Mouse (Mus musculus): ENCODE data around the gene Ica1l. TPM values are rescaled to one million over a fixed set of nuclear protein-coding genes. Genes with fewer than 3 reads are reported as not detected.

Gene Ica1l
- polyA plus RNA-seq, 1 experiment from 2014 or later: 2.2 TPM

GRCm38 (mm10) chr1:59959941-59960340 is 83.0 kb downstream of the Ica1l start:
- no peak overlapping the region for H3K27ac ChIP-seq (replicated peaks; ENCODE audit: low read depth, low read length)
- no peak overlapping the region for H3K4me2 ChIP-seq (ENCODE audit: low read depth, low read length)
- H3K4me3 ChIP-seq (ENCODE audit: low read depth, low read length): no peak overlapping the region
- H3K9ac ChIP-seq (replicated peaks; ENCODE audit: low read length): no peak overlapping the region
- no peaks in the 10 kb centered on the region for H3K4me1 ChIP-seq (ENCODE audit: control insufficient read depth, insufficient read depth, low read length)
- ATAC-seq (replicated peaks; ENCODE audit: insufficient number of reproducible peaks, low FRiP score, low TSS enrichment, low read depth) (no peak), DNase-seq (ENCODE audit: low spot score) (no peak)
- H3K9me3 ChIP-seq (replicated peaks; ENCODE audit: control insufficient read depth, low read length): no peaks in the 10 kb centered on the region
- no peaks in the 10 kb centered on the region for H3K27me3 ChIP-seq (ENCODE audit: control insufficient read depth, insufficient read depth, low read length)
- H3K36me3 ChIP-seq (replicated peaks; ENCODE audit: control insufficient read depth, insufficient read depth, low read depth, low read length): no peaks in the 10 kb centered on the region
- WGBS: 89% methylated on average over 1 of the region's 1 CpGs

DNA sequence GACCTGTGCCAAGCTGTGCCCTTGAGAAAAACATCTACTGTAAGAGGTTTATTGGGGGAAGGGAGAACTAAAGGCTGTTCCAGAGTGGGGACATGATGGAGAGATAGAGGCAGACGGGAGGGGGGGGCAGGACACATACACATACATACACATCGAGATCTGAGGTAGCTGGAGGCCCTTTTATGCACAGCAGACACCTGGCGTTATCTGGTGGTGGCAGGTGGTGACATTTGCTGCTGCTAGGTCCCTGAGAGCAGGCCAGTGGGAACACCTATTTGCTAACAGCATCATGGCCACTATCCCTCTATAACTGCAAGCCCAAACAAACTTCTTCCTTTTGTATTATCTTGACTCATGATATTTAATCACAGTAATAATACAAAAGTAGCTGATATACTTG is 85.8 kb downstream of the Ica1l start:
- no peak for DNase-seq (ENCODE audit: low spot score)
- Histone ChIP-seq H3K4me3 (ENCODE audit: low read depth, low read length) (no peak overlapping the region), H3K4me1 (ENCODE audit: control insufficient read depth, insufficient read depth, low read length) (no peaks in the 10 kb centered on the region), H3K36me3 (replicated peaks; ENCODE audit: control insufficient read depth, insufficient read depth, low read depth, low read length) (no peaks in the 10 kb centered on the region), H3K9me3 (replicated peaks; ENCODE audit: control insufficient read depth, low read length) (no peaks in the 10 kb centered on the region), H3K27me3 (ENCODE audit: control insufficient read depth, insufficient read depth, low read length) (no peaks in the 10 kb centered on the region), H3K9ac (replicated peaks; ENCODE audit: low read length) (no peak overlapping the region), H3K27ac (replicated peaks; ENCODE audit: low read depth, low read length) (no peak overlapping the region), H3K4me2 (ENCODE audit: low read depth, low read length) (no peak overlapping the region)
- 83% methylated on average over 3 of the region's 3 CpGs for WGBS
- no peak for ATAC-seq (replicated peaks; ENCODE audit: insufficient number of reproducible peaks, low FRiP score, low TSS enrichment, low read depth)

DNA sequence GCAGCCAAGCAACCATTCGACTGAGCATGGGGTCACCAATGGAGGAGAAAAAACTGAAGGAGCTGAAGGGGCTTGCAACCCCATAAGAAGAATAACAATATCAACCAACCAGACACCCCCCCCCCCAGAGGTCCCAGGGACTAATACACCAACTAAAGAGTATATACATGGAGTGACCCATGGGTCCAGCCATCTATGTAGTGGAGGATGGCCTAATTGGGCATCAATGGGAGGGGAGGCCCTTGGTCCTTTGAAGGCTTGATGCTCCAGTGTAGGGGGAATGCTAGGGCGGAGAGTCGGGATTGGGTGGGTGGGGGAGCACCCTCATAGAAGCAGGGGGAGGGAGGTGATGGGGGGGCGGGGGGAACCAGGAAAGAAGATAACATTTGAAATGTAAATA is 95.5 kb downstream of the Ica1l start:
- WGBS: 98% methylated on average over 4 of the region's 4 CpGs
- ATAC-seq (replicated peaks; ENCODE audit: insufficient number of reproducible peaks, low FRiP score, low TSS enrichment, low read depth): no peak
- Histone ChIP-seq H3K27me3 (ENCODE audit: control insufficient read depth, insufficient read depth, low read length) (no peaks in the 10 kb centered on the region), H3K4me1 (ENCODE audit: control insufficient read depth, insufficient read depth, low read length) (no peaks in the 10 kb centered on the region), H3K36me3 (replicated peaks; ENCODE audit: control insufficient read depth, insufficient read depth, low read depth, low read length) (no peaks in the 10 kb centered on the region; the same call in 1 of the 2 replicates), H3K9ac (replicated peaks; ENCODE audit: low read length) (no peak overlapping the region), H3K9me3 (replicated peaks; ENCODE audit: control insufficient read depth, low read length) (no peaks in the 10 kb centered on the region), H3K4me3 (ENCODE audit: low read depth, low read length) (no peak overlapping the region), H3K27ac (replicated peaks; ENCODE audit: low read depth, low read length) (no peak overlapping the region), H3K4me2 (ENCODE audit: low read depth, low read length) (no peak overlapping the region)
- DNase-seq (ENCODE audit: low spot score): no peak

- Histone ChIP-seq H3K27ac (replicated peaks; ENCODE audit: low read depth, low read length) (no peak overlapping the region), H3K4me1 (ENCODE audit: control insufficient read depth, insufficient read depth, low read length) (no peaks in the 10 kb centered on the region), H3K9me3 (replicated peaks; ENCODE audit: control insufficient read depth, low read length) (no peaks in the 10 kb centered on the region), H3K9ac (replicated peaks; ENCODE audit: low read length) (no peak overlapping the region), H3K27me3 (ENCODE audit: control insufficient read depth, insufficient read depth, low read length) (no peaks in the 10 kb centered on the region), H3K4me3 (ENCODE audit: low read depth, low read length) (no peak overlapping the region), H3K4me2 (ENCODE audit: low read depth, low read length) (no peak overlapping the region), H3K36me3 (replicated peaks; ENCODE audit: control insufficient read depth, insufficient read depth, low read depth, low read length) (no peaks in the 10 kb centered on the region; the same call in 1 of the 2 replicates)
- 88% methylated on average over 1 of the region's 1 CpGs for WGBS
- ATAC-seq (replicated peaks; ENCODE audit: insufficient number of reproducible peaks, low FRiP score, low TSS enrichment, low read depth) (no peak), DNase-seq (ENCODE audit: low spot score) (no peak)
Observed at GRCm38 (mm10) chr1:59945969-59946368, 97.0 kb downstream of the Ica1l start.

DNA sequence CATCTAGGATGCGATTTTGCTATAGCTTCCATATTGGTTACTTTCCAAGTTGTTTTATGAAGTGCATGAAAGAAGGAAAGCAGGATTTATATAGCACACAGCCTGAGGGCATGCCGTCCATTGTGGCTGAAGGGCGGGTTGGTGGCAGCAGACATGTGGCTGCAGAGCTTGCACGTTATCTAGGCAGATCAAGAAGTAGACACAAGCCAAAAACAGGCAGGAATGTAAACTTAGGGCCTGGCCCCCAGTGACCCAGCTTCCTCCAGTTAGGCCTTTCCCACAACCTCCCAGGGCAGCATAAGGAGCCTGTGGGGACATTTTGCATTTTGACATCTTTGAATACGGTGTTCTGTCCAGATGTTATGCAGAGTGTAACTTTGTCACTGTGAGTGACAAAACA is 99.2 kb downstream of the Ica1l start:
- Histone ChIP-seq H3K9me3 (replicated peaks; ENCODE audit: control insufficient read depth, low read length) (no peaks in the 10 kb centered on the region), H3K4me3 (ENCODE audit: low read depth, low read length) (no peak overlapping the region), H3K36me3 (replicated peaks; ENCODE audit: control insufficient read depth, insufficient read depth, low read depth, low read length) (no peaks in the 10 kb centered on the region), H3K27me3 (ENCODE audit: control insufficient read depth, insufficient read depth, low read length) (no peaks in the 10 kb centered on the region), H3K27ac (replicated peaks; ENCODE audit: low read depth, low read length) (no peak overlapping the region), H3K4me1 (ENCODE audit: control insufficient read depth, insufficient read depth, low read length) (no peaks in the 10 kb centered on the region), H3K4me2 (ENCODE audit: low read depth, low read length) (no peak overlapping the region), H3K9ac (replicated peaks; ENCODE audit: low read length) (no peak overlapping the region)
- ATAC-seq (replicated peaks; ENCODE audit: insufficient number of reproducible peaks, low FRiP score, low TSS enrichment, low read depth): no peak
- no peak for DNase-seq (ENCODE audit: low spot score)
- WGBS: 38% methylated on average over 5 of the region's 5 CpGs

GRCm38 (mm10) chr1:59942057-59942790 is 100.8 kb downstream of the Ica1l start:
- Histone ChIP-seq H3K9me3 (replicated peaks; ENCODE audit: control insufficient read depth, low read length) (no peaks in the 10 kb centered on the region), H3K4me2 (ENCODE audit: low read depth, low read length) (no peak overlapping the region), H3K27me3 (ENCODE audit: control insufficient read depth, insufficient read depth, low read length) (no peaks in the 10 kb centered on the region), H3K36me3 (replicated peaks; ENCODE audit: control insufficient read depth, insufficient read depth, low read depth, low read length) (no peaks in the 10 kb centered on the region), H3K4me1 (ENCODE audit: control insufficient read depth, insufficient read depth, low read length) (no peaks in the 10 kb centered on the region), H3K4me3 (ENCODE audit: low read depth, low read length) (no peak overlapping the region), H3K9ac (replicated peaks; ENCODE audit: low read length) (no peak overlapping the region), H3K27ac (replicated peaks; ENCODE audit: low read depth, low read length) (no peak overlapping the region)
- DNase-seq (ENCODE audit: low spot score): no peak
- 70% methylated on average over 6 of the region's 6 CpGs for WGBS
- ATAC-seq (replicated peaks; ENCODE audit: insufficient number of reproducible peaks, low FRiP score, low TSS enrichment, low read depth): no peak

GRCm38 (mm10) chr1:59941063-59941462 is 101.9 kb downstream of the Ica1l start:
- H3K27me3 ChIP-seq (ENCODE audit: control insufficient read depth, insufficient read depth, low read length): no peaks in the 10 kb centered on the region
- H3K36me3 ChIP-seq (replicated peaks; ENCODE audit: control insufficient read depth, insufficient read depth, low read depth, low read length): no peaks in the 10 kb centered on the region
- ATAC-seq (replicated peaks; ENCODE audit: insufficient number of reproducible peaks, low FRiP score, low TSS enrichment, low read depth) (no peak), DNase-seq (ENCODE audit: low spot score) (no peak)
- H3K27ac ChIP-seq (replicated peaks; ENCODE audit: low read depth, low read length): no peak overlapping the region
- WGBS: 87% methylated on average over 1 of the region's 1 CpGs
- H3K4me2 ChIP-seq (ENCODE audit: low read depth, low read length): no peak overlapping the region
- H3K9me3 ChIP-seq (replicated peaks; ENCODE audit: control insufficient read depth, low read length): no peaks in the 10 kb centered on the region
- H3K9ac ChIP-seq (replicated peaks; ENCODE audit: low read length): no peak overlapping the region
- no peak overlapping the region for H3K4me3 ChIP-seq (ENCODE audit: low read depth, low read length)
- H3K4me1 ChIP-seq (ENCODE audit: control insufficient read depth, insufficient read depth, low read length): no peaks in the 10 kb centered on the region

DNA sequence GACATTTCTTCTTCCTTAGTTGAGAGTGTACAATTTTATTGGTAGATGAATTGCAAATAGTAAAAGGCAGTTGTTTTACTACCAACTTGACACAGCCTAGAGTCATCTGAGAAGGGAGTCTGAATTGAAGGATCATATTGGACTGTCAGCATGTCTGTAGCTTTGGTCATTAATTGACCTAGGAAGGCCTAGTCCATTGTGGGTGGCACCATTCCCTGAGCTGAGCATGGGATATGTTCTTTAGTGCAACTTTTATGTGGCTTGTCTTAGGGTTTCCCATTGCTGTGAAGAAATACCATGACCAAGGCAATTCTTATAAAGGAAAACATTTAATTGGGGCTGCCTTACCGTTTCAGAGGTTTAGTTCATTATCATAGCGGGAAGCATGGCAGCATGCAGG is 110.0 kb downstream of the Ica1l start:
- H3K36me3 ChIP-seq (replicated peaks; ENCODE audit: control insufficient read depth, insufficient read depth, low read depth, low read length): no peaks in the 10 kb centered on the region
- H3K4me2 ChIP-seq (ENCODE audit: low read depth, low read length): no peak overlapping the region
- H3K4me1 ChIP-seq (ENCODE audit: control insufficient read depth, insufficient read depth, low read length): no peaks in the 10 kb centered on the region
- no peaks in the 10 kb centered on the region for H3K27me3 ChIP-seq (ENCODE audit: control insufficient read depth, insufficient read depth, low read length)
- no peaks in the 10 kb centered on the region for H3K9me3 ChIP-seq (replicated peaks; ENCODE audit: control insufficient read depth, low read length)
- H3K9ac ChIP-seq (replicated peaks; ENCODE audit: low read length): no peak overlapping the region
- no peak for DNase-seq (ENCODE audit: low spot score)
- no peak overlapping the region for H3K4me3 ChIP-seq (ENCODE audit: low read depth, low read length)
- no peak overlapping the region for H3K27ac ChIP-seq (replicated peaks; ENCODE audit: low read depth, low read length)
- no peak for ATAC-seq (replicated peaks; ENCODE audit: insufficient number of reproducible peaks, low FRiP score, low TSS enrichment, low read depth)
- WGBS: 91% methylated on average over 2 of the region's 2 CpGs
